Mouse (Mus musculus): Measurements from ENCODE around the gene Stim2.

Stim2 gene

GRCm38 (mm10) chr5:53998146-53998742 is at the start of gene Stim2:
Stim2 (plus strand) TSS chr5:53998499.
- DNase-seq (ENCODE audit: low read depth, low spot score): peak; percentile 94

DNA sequence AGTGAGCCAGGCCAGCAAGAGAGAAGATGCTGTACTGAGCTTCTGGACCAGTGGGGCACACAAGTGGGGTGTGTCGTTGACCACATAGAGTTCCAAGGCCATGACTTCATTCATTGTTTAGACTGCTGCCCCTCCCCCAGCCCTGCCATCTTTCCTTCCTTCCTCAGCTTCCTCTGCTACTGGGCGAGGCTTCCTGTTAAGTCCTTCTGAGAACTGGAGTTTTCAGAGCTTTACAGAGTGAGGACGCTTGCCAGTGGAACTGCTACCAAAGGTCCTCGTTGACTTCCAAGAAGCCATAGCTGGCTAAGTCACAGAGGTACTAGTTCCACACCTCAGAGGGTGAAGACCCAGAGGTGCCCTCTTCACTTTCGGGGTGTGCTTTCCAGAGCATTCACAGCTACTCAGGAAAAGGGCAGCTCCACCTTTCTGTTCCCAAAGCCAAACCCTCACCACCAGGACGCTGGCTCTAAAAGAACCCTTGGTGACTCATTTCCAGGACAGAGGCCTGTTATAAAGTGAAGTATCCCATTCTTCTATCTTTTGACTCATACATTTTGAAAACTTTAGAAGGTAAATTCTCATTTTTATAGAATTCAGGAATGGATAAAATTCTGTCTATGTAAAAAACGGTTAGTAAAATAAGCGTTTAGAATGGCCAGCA is 49.6 kb upstream of the Stim2 start:
- no peak for DNase-seq (ENCODE audit: low read depth, low spot score)

DNA sequence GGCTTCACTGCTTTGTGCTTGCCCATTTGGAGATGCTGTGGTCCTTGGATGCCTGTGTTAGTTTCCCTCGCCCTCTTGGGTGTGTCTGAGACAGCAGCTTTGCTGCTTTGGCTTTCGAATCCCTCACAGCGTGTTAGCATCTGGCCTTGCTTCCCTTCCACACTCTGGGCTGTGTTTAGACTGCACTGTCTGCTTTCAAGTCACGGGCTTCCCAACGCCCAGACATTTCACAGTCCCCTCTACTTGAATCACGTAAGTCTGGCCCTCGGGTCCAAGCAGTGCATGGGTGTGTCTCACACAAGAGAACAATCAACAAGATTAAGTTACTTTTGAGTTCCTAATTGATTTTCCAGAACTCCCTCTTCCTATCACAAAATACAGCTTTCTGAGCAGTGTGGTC is 48.1 kb upstream of the Stim2 start:
- no peak for DNase-seq (ENCODE audit: low read depth, low spot score)

GRCm38 (mm10) chr5:53953216-53953615 is 45.1 kb upstream of the Stim2 start:
- no peak for DNase-seq (ENCODE audit: low read depth, low spot score)

DNA sequence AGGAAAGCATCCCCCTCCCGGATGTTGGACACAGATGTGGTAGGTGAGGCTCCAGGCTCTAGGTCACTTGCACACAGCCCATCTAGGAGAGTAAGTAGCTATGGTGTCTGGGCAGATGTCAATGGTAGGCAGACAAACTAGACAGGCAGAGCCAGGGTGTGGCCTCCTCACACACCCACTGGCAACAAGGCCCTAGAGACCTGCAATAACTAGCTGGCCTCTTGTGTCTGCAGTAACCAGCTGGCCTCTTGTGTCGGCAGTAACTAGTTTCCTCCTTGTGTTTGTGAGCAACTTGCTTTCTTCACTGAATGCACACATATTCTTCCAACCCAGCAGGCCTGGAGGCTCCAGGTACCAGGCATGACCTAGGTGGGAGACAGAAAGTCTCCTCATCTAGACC is 44.5 kb upstream of the Stim2 start:
- no peak for DNase-seq (ENCODE audit: low read depth, low spot score)

GRCm38 (mm10) chr5:53955966-53956365 is 42.3 kb upstream of the Stim2 start:
- no peak for DNase-seq (ENCODE audit: low read depth, low spot score)

DNA sequence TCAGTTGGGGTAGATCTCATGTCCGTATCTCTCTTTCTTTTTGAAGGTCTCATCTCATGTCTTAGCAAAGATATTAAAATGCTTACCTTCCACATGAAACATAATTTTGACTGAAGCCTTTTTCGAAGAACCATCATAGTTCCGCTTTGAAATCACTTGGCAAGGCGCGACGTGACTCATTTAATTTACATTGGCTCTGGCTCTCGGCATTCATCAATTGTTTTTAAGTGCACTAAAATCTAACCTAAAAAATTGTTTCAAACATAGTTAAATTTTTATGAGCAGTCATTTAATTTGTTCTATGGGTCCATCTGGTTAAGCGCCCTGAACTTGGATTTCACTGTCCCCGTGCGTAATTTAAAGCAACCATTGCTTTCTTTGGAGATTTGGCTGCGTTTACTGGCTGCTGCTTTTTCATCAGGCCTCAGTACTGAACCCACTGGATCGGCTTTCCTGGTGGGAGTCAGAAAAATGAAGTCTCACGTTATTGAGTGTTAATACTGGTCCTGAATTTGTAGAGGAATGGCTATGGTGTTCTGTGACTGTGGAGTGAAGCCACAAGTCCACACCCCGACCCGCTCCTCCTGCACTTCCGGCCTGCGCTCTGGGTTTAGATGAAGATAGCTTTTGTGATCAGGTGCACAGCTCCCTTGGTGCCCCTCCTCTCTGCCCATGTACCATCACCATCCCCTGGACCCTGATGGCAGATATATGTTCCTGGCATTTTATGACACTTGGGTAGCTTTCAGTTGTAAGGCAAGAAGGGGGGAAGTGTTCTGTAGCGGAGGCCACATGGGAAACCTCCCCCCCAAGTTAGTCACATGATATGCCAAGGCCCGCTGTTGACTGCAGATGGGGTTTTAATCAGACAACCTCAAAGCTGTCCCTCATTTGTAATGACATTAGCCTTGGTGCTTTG is 41.6 kb upstream of the Stim2 start:
- no peak for DNase-seq (ENCODE audit: low read depth, low spot score)

DNA sequence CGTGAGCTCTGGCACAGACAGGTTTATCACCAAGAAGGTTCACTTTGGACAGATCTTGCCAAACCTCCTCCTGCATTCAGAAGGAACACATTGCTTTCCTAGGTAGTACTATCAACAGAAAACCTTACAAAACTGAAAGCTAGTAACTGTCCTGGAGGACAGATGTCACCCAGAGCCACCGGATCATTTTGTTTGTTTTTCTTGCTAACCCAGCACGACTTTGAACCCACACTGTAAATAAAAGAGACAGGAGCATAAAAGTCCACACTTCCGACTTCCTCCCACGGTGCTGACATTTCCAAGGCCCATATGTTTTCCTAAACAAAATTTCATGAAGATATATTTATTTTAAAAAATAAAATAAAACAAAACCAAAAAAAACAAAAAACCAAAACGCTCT is 41.0 kb upstream of the Stim2 start:
- DNase-seq (ENCODE audit: low read depth, low spot score): no peak

- DNase-seq (ENCODE audit: low read depth, low spot score): no peak
These were observed 37.1 kb upstream of the Stim2 start for GRCm38 (mm10) chr5:53961229-53961628.

- DNase-seq (ENCODE audit: low read depth, low spot score): no peak
These were observed 36.3 kb upstream of the Stim2 start for GRCm38 (mm10) chr5:53961830-53962515.

DNA sequence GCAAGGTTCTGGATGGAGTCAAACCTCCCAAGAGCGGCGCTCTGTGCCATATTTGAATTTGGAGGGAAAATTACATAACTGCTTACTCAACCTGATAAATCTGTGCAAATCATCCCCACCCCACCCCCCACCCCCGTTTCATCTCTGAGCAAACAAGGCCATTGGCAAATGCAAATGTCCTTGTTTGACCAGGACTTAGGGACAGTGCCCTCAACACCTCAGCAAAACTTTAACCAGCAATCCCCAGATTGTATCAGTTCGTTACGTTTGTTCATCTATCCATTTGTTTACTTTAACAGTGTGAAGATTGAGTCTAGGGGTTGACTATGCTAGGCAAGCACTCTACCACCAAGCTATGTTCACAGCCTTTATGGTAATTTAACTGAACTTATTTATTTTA is 32.6 kb upstream of the Stim2 start:
- DNase-seq (ENCODE audit: low read depth, low spot score): no peak

GRCm38 (mm10) chr5:53967560-53967959 is 30.7 kb upstream of the Stim2 start:
- DNase-seq (ENCODE audit: low read depth, low spot score): no peak

DNA sequence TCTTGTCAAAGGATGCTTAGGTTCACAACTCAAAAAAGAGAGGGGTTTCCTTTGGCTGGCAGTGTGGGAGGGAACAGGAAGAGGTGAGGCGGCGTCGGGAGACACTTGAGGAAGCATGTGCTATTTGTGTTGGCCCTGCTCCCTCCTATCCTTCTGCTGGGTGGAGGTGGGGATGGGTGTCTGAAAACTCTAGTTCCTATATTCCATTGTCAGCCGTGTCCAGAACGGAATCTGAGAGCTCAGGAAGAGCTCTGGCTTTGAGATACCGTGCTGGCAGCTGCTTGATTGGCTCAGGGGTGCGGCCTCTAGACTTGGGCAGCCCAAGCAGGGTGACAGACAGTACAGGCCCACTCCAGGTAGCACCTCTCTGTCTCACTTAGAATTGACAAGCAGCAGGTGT is 28.1 kb upstream of the Stim2 start:
- DNase-seq (ENCODE audit: low read depth, low spot score): no peak

GRCm38 (mm10) chr5:53971201-53971600 is 27.1 kb upstream of the Stim2 start:
- no peak for DNase-seq (ENCODE audit: low read depth, low spot score)

- no peak for DNase-seq (ENCODE audit: low read depth, low spot score)
These were observed 25.4 kb upstream of the Stim2 start for GRCm38 (mm10) chr5:53972905-53973304.

DNA sequence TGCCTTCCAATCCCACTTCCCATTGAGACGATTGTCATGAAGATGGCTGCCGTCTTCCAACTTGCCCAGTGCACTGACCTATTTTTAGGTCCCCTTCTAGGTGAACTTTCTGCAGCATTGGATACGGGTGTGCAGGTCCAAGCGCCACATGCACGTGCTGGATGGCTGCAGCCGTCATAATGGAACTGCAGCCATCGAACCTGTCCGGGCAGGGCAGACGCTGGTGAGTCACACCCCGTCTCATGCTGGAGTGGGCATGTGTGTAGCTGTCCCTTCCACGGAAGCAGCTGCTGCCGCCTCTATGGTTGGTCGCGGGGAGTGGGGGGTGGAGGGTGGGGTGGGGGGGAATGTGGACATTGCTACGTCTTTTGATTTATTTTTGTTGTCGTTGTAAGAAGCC is 21.8 kb upstream of the Stim2 start:
- no peak for DNase-seq (ENCODE audit: low read depth, low spot score)

- DNase-seq (ENCODE audit: low read depth, low spot score): no peak
These were observed 21.2 kb upstream of the Stim2 start for GRCm38 (mm10) chr5:53977060-53977459.

GRCm38 (mm10) chr5:53983358-53983757 is 14.9 kb upstream of the Stim2 start:
- DNase-seq (ENCODE audit: low read depth, low spot score): no peak

GRCm38 (mm10) chr5:53985632-53986031 is 12.7 kb upstream of the Stim2 start:
- DNase-seq (ENCODE audit: low read depth, low spot score): no peak

DNA sequence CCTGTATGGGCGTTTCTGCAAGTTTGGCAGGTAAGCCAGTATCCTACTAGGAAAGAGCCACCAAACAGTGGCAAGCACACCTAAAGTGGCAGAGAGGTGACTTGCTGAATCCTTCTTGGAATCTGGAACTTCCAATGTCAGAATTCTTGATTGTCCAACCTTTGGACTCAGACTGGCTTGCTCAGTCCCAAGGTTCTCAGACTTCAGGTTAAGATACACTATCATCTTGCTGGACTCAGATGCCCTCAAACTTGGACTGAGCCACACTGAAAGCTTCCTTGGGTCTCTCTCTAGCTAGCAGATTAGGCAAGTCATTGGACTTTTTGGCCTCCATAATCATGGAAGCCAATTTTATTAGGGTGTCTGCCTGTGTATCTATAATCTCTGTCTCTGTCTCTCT is 10.8 kb upstream of the Stim2 start:
- DNase-seq (ENCODE audit: low read depth, low spot score): no peak

- DNase-seq (ENCODE audit: low read depth, low spot score): no peak
These were observed 10.2 kb upstream of the Stim2 start for GRCm38 (mm10) chr5:53988053-53988452.

DNA sequence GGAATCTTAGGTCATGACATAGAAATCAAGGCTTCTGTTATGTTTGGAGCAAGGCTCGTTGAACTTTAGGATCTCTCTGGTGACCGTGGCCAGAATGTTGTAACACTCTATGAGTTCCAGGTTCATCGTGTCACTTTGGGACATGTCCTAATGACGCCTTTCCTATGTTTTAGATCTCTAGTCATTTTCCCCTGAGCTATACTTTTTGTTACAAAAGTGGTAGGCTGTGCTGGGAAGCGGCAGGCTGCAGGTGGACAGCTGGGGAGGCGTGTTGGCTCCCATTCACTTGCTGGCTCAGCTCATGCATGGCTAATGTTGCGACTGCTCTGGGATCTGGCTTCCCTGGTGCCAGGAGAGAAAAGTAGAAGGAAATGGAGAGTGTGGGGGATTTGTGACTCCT is 5.7 kb upstream of the Stim2 start:
- DNase-seq (ENCODE audit: low read depth, low spot score): no peak
